ENCODE assay signal across 8 mouse cellular contexts in the genomic region with DNA sequence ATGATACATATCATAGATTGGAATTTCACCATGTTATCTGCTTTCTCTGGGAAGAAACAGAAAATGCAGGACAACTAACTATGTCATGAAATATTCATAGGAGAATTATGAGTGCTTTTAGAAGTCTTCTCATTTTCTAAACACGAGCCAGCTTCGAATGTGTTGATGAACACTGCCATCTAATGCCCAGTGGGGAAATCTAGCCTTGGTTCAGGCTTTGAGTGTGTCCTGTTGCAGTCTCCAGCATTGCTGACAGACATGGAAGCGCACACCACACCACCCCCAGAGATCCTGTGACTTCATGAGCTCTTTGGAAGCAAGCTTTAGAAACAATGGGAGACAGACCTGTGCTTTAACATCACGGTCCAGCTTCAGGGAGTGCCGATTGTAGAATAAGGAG.
DNase-seq lines count a peak whose midpoint lies in the region; ATAC-seq and TF ChIP-seq lines count a peak whose summit lies in the region.

No protein-coding gene starts in this region.

- H3K4me2 ChIP-seq in embryonic facial prominence, embryonic 11.5 days (ENCODE audit: low read depth, low read length): no peak overlapping the region
- H3K4me2 ChIP-seq in liver, embryonic 14.5 days (ENCODE audit: low read depth): no peak overlapping the region

- no peaks in the 10 kb centered on the region for H3K4me1 ChIP-seq in embryonic facial prominence, embryonic 11.5 days (ENCODE audit: control insufficient read depth, insufficient read depth, low read length)
- H3K4me1 ChIP-seq in liver, embryonic 14.5 days (replicated peaks; ENCODE audit: control insufficient read depth in 2 of 2, insufficient read depth in 2 of 2, low read length in 1 of 2): no peaks in the 10 kb centered on the region

- no peak for DNase-seq in cerebellum, adult 11 months
- DNase-seq in 416B (ENCODE audit: low read depth): peak; percentile 50
- peak; percentile 73 for DNase-seq in embryonic facial prominence, embryonic 11.5 days (ENCODE audit: low spot score)
- peak; percentile 39 for DNase-seq in kidney, postnatal 10 days
- DNase-seq in liver, embryonic 14.5 days (ENCODE audit: low read depth in 3 of 3, low spot score in 3 of 3): peak in 2 of 3 experiments; percentile 1 to 4
- peak; percentile 26 for DNase-seq in right cerebral cortex, postnatal 4 days
- DNase-seq in urinary bladder, adult 2 months (ENCODE audit: low spot score): no peak

- H3K4me3 ChIP-seq in embryonic facial prominence, embryonic 11.5 days (ENCODE audit: low read depth, low read length): no peak overlapping the region
- no peak overlapping the region for H3K4me3 ChIP-seq in liver, embryonic 14.5 days (ENCODE audit: insufficient read depth in 1 of 2, low read depth in 2 of 2, low read length in 2 of 2)

- no peaks in the 10 kb centered on the region for H3K36me3 ChIP-seq in embryonic facial prominence, embryonic 11.5 days (replicated peaks; ENCODE audit: control insufficient read depth, insufficient read depth, low read depth, low read length)
- H3K36me3 ChIP-seq in liver, embryonic 14.5 days (replicated peaks; ENCODE audit: control insufficient read depth, insufficient read depth, low read depth): no peaks in the 10 kb centered on the region

- no peak overlapping the region for H3K27ac ChIP-seq in embryonic facial prominence, embryonic 11.5 days (replicated peaks; ENCODE audit: low read depth, low read length)
- no peak overlapping the region for H3K27ac ChIP-seq in liver, embryonic 14.5 days

- peak; percentile 40; the same call in 1 of the 2 replicates for TF ChIP-seq CTCF in liver, embryonic 14.5 days (IDR thresholded peaks at IDR 0.05; ENCODE audit: low read depth)

- H3K9me3 ChIP-seq in embryonic facial prominence, embryonic 11.5 days (replicated peaks; ENCODE audit: control insufficient read depth, low read length): no peaks in the 10 kb centered on the region
- H3K9me3 ChIP-seq in liver, embryonic 14.5 days (ENCODE audit: control insufficient read depth, low read length): no peaks in the 10 kb centered on the region

- 0 out of 2 replicates have a peak, but pooled peaks have one; percentile 40 for ATAC-seq in cerebellum, adult (ENCODE audit: insufficient number of reproducible peaks, low FRiP score, low TSS enrichment)
- ATAC-seq in embryonic facial prominence, embryonic 11.5 days (replicated peaks; ENCODE audit: insufficient number of reproducible peaks, low FRiP score, low TSS enrichment, low read depth): no peak; the same call in 1 of the 2 replicates
- ATAC-seq in liver, embryonic 14.5 days (ENCODE audit: insufficient read depth): no peak

- 32% methylated on average over 5 of the region's 5 CpGs for WGBS in embryonic facial prominence, embryonic 11.5 days
- WGBS in liver, embryonic 14.5 days (ENCODE audit: insufficient replicate concordance): 37% methylated on average over 5 of the region's 5 CpGs

- H3K9ac ChIP-seq in embryonic facial prominence, embryonic 11.5 days (replicated peaks; ENCODE audit: low read length): no peak overlapping the region
- H3K9ac ChIP-seq in liver, embryonic 14.5 days (replicated peaks): no peak overlapping the region

- TF ChIP-seq EP300 in liver, embryonic 14.5 days (IDR thresholded peaks at IDR 0.05; ENCODE audit: low read depth): no peak

- H3K27me3 ChIP-seq in embryonic facial prominence, embryonic 11.5 days (ENCODE audit: control insufficient read depth, insufficient read depth, low read length): no peaks in the 10 kb centered on the region
- no peaks in the 10 kb centered on the region for H3K27me3 ChIP-seq in liver, embryonic 14.5 days (ENCODE audit: control insufficient read depth, insufficient read depth, low read length)

Comparison
In these comparisons a context has a peak if more than half of its experiments do, and no peak if none do; other contexts are left out.
1. DNase-seq: peak in 416B (single experiment), embryonic facial prominence, embryonic 11.5 days (single experiment), kidney, postnatal 10 days (single experiment), liver, embryonic 14.5 days (2 of 3) and right cerebral cortex, postnatal 4 days (single experiment); none in cerebellum, adult 11 months (single experiment) and urinary bladder, adult 2 months (single experiment).